Mouse (Mus musculus) gastrocnemius, adult 2 months (tissue): ENCODE data around the gene Card10. TPM values are rescaled to one million over a fixed set of nuclear protein-coding genes. Genes with fewer than 3 reads are reported as not detected.

Experiments used
- DNase-seq: peaks from one replicate; pipeline ENCODE4 v3.0.0; 2022
- H3K27ac ChIP-seq: fragments of 200-600 bp; 2 replicates; pipeline ENCODE4 v1.8.1; 2022; ENCODE audit warnings: mild to moderate bottlenecking
- H3K4me3 ChIP-seq: fragments of 200-600 bp; 2 replicates; pipeline ENCODE4 v1.8.1; 2022; ENCODE audit warnings: mild to moderate bottlenecking, moderate library complexity
- CTCF ChIP-seq: fragments of 200-600 bp; IDR thresholded peaks from 2 replicates; pipeline ENCODE4 v1.8.1; 2022; ENCODE audit warnings: antibody characterized with exemption, mild to moderate bottlenecking, moderate library complexity
- intact Hi-C: fragments of 180-260 bp; cut with DNase I; formaldehyde crosslinking; loops from one replicate; pipeline ENCODE4 v1.15.1; 2025
- total RNA-seq, 2 experiments: library from RNA; stranded (reverse); gene quantifications; 2 replicates each; pipeline ENCODE4 v1.2.3; 2021

Card10 gene
- total RNA-seq, 2 experiments from 2014 or later = 6.1 to 6.8 TPM

GRCm38 (mm10) chr15:78788042-78788441 lies 14.8 kb downstream of the Card10 start:
- TF ChIP-seq CTCF = no peak
- Histone ChIP-seq H3K27ac (peak overlapping the region; percentile 87), H3K4me3 (peak overlapping the region; percentile 13)
- intact Hi-C loops = loop anchor here (5.0 kb wide), 1 partner anchor 271 kb away; no protein-coding TSS in a partner anchor
- peak; percentile 26 for DNase-seq

GRCm38 (mm10) chr15:78787287-78787856 lies 15.5 kb downstream of the Card10 start:
- TF ChIP-seq CTCF = no peak
- Histone ChIP-seq H3K27ac (peak overlapping the region; percentile 87), H3K4me3 (peak overlapping the region; percentile 6)
- peak; percentile 43 for DNase-seq
- intact Hi-C loops = loop anchor here (5.0 kb wide), 1 partner anchor 270 kb away; no protein-coding TSS in a partner anchor

DNA sequence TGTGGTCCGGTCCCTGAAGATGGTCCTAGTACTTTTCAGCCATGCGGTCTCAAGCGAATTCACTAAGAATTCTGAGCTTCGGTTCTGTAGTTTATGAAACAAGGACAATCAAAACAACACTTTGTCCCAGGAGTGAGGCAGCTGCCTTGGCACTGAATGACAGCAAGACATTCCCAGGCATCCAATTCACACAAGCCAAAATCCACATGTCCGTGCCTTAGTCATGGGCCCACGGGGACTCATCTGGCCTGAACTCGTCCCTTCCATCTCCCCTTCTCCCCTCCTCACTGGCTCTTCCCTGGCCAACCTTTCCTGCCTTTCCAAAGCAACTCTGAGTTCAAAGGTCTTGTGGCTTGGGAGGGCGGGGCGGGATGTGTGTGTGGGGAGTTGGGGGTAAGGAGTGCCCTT lies 16.4 kb downstream of the Card10 start:
- no peak for TF ChIP-seq CTCF
- H3K27ac ChIP-seq = peak overlapping the region; percentile 87
- H3K4me3 ChIP-seq = peak overlapping the region; percentile 36; the same call in 1 of the 2 replicates
- intact Hi-C loops = loop anchor here (1.0 to 5.0 kb wide), 2 partner anchors 46 to 269 kb away; no protein-coding TSS in a partner anchor
- peak; percentile 81 for DNase-seq

- Histone ChIP-seq H3K4me3 (peak overlapping the region; percentile 36), H3K27ac (peak overlapping the region; percentile 87)
- intact Hi-C loops = loop anchor here (1.0 to 5.0 kb wide), 2 partner anchors 46 to 269 kb away; no protein-coding TSS in a partner anchor
- peak; percentile 90 for DNase-seq
- no peak for TF ChIP-seq CTCF
Observed at GRCm38 (mm10) chr15:78785961-78786360, 16.9 kb downstream of the Card10 start.

- TF ChIP-seq CTCF = no peak
- intact Hi-C loops = loop anchor here (5.0 kb wide), 1 partner anchor 268 kb away; no protein-coding TSS in a partner anchor
- no peak for DNase-seq
- H3K27ac ChIP-seq = peak overlapping the region; percentile 87
- H3K4me3 ChIP-seq = peak overlapping the region; percentile 26
Observed at GRCm38 (mm10) chr15:78785258-78785657, 17.6 kb downstream of the Card10 start.

- Histone ChIP-seq H3K4me3 (no peak overlapping the region), H3K27ac (peak overlapping the region; percentile 87)
- no peak for DNase-seq
- intact Hi-C loops = no loop called here
- no peak for TF ChIP-seq CTCF
Observed at GRCm38 (mm10) chr15:78784520-78784919, 18.3 kb downstream of the Card10 start.

- no peak; the same call in 1 of the 2 replicates for TF ChIP-seq CTCF
- DNase-seq = no peak
- Histone ChIP-seq H3K27ac (peak overlapping the region; percentile 70), H3K4me3 (no peak overlapping the region)
- intact Hi-C loops = no loop called here
Observed at GRCm38 (mm10) chr15:78782348-78783103, 20.3 kb downstream of the Card10 start.

GRCm38 (mm10) chr15:78780908-78781307 lies 21.9 kb downstream of the Card10 start:
- intact Hi-C loops = no loop called here
- H3K4me3 ChIP-seq = no peak overlapping the region
- TF ChIP-seq CTCF = no peak

DNA sequence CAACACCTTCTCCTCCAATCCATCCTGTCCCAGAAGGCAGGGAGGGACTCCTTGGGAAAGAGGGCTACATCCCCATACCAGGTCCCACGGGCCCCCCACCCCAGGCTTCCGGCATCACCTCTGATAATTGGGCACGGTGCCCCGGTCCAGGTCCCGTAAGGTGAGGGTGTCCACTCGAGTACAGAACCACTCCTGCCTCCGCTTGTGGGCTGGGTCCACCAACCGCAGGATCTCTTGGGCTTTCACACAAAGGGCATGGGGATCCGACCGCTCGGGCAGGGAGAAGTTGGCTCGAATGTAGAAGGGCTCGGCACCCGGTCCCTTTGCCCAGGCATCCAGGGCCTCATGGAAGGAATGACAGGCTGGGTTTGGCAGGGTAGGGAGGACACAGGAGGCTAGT lies 22.5 kb downstream of the Card10 start:
- Histone ChIP-seq H3K27ac (peak overlapping the region; percentile 58), H3K4me3 (no peak overlapping the region)
- TF ChIP-seq CTCF = no peak
- intact Hi-C loops = no loop called here
- DNase-seq = no peak

More at GRCm38 (mm10) chr15:78780908-78781307, 21.9 kb downstream of the Card10 start:
- DNase-seq = no peak
- H3K27ac ChIP-seq = peak overlapping the region; percentile 58

DNA sequence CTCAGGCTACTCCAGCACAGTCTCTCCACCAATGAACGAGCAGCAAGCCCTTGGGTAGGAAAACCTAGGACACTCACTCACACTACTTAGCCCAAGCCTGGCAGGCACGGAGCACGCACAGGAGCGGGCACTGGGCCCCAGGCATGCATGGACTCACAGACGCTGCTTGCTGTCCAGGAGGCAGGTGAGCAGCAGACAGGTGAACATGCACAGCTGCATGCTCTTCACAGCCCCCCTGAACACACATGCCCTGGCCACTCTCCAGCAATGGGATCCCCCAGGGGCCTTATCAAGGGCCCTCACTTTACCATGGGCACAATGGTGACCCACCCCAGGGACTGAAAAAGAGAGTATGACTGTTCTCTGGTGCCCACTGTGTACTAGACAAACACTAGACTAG lies 23.2 kb downstream of the Card10 start:
- H3K27ac ChIP-seq = peak overlapping the region; percentile 58; the same call in 1 of the 2 replicates
- TF ChIP-seq CTCF = no peak
- no peak for DNase-seq
- intact Hi-C loops = loop anchor here (5.0 kb wide), 1 partner anchor 57 kb away; no protein-coding TSS in a partner anchor
- no peak overlapping the region for H3K4me3 ChIP-seq

DNA sequence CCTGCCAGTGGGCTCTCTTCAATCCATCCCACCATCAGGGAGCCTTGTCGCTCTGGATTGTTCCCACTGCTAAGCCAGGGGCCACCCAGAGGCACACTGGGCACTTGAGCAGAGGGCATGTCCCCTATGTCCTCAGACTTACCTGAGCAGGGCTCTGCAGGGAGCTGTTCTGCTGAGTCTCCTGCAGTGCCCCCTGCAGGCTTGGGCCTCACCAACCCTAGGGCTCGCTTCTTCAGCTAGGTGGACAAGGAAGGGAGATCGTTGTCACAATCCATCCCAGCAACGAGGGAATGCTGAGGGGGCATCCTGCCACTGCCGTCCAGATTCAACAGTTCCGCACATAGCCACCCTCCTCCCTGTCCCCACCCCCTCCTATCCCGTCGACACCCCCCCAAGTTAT lies 23.6 kb downstream of the Card10 start:
- intact Hi-C loops = loop anchor here (5.0 kb wide), 1 partner anchor 57 kb away; no protein-coding TSS in a partner anchor
- Histone ChIP-seq H3K27ac (peak overlapping the region; percentile 63), H3K4me3 (peak overlapping the region; percentile 30; the same call in 1 of the 2 replicates)
- peak; percentile 40 for TF ChIP-seq CTCF
- DNase-seq = no peak

DNA sequence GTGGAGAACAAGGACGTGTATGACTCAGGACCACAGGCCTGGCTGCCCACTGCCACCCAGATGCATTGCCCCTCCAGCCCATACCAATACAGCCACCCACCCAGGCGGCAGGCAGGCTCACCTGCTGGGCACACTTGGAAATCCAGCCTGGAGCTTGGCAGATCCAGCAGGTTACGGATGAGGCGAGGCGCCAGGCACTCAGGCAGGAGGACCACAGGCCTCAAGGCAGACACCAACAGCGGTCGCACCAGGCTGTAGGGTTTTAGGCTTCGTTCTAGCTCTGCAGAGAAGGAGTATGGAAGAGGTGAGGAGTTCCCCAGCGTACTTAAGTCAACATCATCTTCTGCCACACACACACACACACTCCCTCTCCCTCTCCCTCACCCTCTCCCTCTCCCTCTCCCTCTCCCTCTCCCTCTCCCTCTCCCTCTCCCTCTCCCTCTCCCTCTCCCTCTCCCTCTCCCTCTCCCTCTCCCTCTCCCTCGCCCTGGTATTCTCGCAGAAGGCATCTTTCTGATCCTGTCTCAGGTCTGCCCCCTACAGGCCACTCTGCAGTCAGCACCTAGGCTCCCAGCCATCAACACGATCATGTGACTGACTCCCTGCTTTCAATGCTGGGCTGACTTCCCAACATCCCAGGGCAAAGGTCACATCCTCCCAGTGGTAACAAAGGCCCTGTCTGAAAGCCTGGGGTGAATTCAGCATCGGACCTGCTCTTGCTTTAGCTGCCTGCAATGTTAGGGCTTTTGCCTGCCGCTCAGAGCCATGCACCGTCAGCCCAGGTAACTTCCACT lies 24.6 kb downstream of the Card10 start:
- H3K27ac ChIP-seq = peak overlapping the region; percentile 63
- TF ChIP-seq CTCF = peak; percentile 78
- DNase-seq = peak; percentile 92
- intact Hi-C loops = loop anchor here (5.0 kb wide), 1 partner anchor 56 kb away; no protein-coding TSS in a partner anchor
- peak overlapping the region; percentile 30 for H3K4me3 ChIP-seq
